Mouse (Mus musculus) cortical plate, adult 2 months (tissue): Measurements from ENCODE around the gene Tead1. TPM values are rescaled to one million over a fixed set of nuclear protein-coding genes. Genes with fewer than 3 reads are reported as not detected.

Experiments
- H3K27ac ChIP-seq: fragments of 200-500 bp; 2 replicates; pipeline ENCODE4 v1.5.1; 2012; ENCODE audit warnings: low read length, control low read depth, inconsistent platforms; ENCODE audit not compliant: insufficient read depth
- H3K4me1 ChIP-seq: fragments of 200-500 bp; 2 replicates; pipeline ENCODE4 v1.6.1; 2011; ENCODE audit warnings: low read length; ENCODE audit not compliant: control insufficient read depth, insufficient read depth
- H3K4me3 ChIP-seq: fragments of 200-500 bp; 2 replicates; pipeline ENCODE4 v1.5.1; 2011; ENCODE audit warnings: mild to moderate bottlenecking, low read length, control low read depth; ENCODE audit not compliant: insufficient read depth
- CTCF ChIP-seq: fragments of 200-500 bp; IDR thresholded peaks from 2 replicates; pipeline ENCODE4 v1.5.1; 2011; ENCODE audit warnings: mild to moderate bottlenecking, control low read depth, low read length; ENCODE audit not compliant: insufficient read depth; ENCODE audit errors: extremely low read depth
- POLR2A ChIP-seq: fragments of 200-500 bp; IDR thresholded peaks from 2 replicates; pipeline ENCODE4 v1.6.1; 2011; ENCODE audit warnings: mild to moderate bottlenecking, low read length, control low read depth; ENCODE audit not compliant: insufficient read depth; ENCODE audit errors: extremely low read depth
- polyA plus RNA-seq: library from polyadenylated mRNA; depleted of rRNA; stranded (reverse); fragments of >200 nt; gene quantifications from 2 replicates; pipeline ENCODE4 v1.2.3, GENCODE M21; 2012

The Tead1 gene
- polyA plus RNA-seq, 1 experiment: 6.4 TPM

DNA sequence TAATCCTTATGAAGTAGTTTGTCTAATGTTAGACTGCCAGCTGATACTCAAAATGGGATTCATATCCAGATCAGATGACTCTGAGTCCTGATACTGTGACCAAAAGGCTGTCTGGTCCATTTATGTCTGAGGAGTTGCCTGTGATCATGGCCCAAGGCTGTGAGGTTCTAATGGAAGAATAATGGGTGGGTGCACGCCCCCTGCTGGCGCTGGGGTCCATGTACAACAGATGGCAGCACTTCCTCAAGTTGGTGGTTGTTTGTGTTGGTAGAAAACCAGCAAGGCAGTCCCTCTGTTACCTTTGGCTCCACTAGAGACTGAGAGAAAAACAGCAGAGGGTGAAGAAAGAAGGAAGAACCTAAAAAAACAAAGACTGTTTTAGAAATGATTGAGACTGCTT lies 186.6 kb downstream of the Tead1 start:
- peak; percentile 79 for TF ChIP-seq CTCF
- TF ChIP-seq POLR2A: no peak
- H3K27ac ChIP-seq: no peak overlapping the region
- H3K4me3 ChIP-seq: no peak overlapping the region
- 0 out of 2 replicates have a peak, but pooled peaks cover 2% of the 10 kb centered on the region for H3K4me1 ChIP-seq

DNA sequence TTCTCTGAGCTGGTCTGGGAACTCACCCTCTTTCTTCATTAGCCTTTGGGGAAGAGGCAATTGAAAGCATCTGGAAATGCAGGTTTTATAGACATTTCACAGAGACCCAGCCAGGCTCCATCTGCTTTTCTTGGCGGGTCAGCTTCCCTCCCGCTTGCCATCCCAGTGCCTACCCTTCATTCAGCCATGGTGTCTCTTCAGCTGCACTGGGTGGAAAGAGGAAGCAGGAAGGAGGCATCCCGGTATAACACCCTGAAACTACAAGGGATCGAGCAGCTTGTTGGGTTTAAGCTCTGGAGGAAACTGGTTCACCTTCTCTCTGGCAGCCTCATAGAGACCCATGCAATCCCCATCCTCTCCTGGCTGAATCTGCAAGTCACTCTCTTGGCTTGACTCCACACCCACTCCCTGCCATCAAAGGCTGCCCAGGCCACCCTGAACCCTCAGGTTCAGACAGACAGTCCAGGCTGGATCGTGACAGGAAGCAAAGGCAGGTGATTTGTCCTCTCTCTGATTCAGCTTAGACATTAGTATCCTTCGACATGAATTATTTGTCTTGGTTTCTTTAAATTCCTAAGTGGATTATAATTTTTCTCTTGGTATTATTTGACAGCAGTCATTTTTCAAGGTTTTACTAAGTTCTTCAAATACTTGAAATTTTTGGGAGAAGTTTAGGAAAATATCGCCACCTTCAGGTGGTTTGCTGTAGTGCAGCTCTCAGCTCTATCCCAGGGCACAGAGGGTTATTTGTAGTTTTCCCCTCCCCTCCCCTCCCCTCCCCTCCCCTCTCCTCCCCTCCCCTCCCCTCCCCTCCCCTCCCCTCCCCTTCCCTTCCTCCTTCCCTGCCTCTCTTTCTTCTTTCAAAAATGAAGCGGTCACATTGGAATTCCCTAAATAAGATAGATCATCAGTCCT lies 189.7 kb downstream of the Tead1 start:
- TF ChIP-seq POLR2A (no peak), CTCF (peak; percentile 67)
- Histone ChIP-seq H3K27ac (no peak overlapping the region), H3K4me3 (no peak overlapping the region), H3K4me1 (no peaks in the 10 kb centered on the region)

- Histone ChIP-seq H3K4me1 (no peaks in the 10 kb centered on the region), H3K4me3 (no peak overlapping the region), H3K27ac (no peak overlapping the region)
- no peak for TF ChIP-seq CTCF
Observed at GRCm38 (mm10) chr7:112871752-112872151, 192.6 kb downstream of the Tead1 start.

DNA sequence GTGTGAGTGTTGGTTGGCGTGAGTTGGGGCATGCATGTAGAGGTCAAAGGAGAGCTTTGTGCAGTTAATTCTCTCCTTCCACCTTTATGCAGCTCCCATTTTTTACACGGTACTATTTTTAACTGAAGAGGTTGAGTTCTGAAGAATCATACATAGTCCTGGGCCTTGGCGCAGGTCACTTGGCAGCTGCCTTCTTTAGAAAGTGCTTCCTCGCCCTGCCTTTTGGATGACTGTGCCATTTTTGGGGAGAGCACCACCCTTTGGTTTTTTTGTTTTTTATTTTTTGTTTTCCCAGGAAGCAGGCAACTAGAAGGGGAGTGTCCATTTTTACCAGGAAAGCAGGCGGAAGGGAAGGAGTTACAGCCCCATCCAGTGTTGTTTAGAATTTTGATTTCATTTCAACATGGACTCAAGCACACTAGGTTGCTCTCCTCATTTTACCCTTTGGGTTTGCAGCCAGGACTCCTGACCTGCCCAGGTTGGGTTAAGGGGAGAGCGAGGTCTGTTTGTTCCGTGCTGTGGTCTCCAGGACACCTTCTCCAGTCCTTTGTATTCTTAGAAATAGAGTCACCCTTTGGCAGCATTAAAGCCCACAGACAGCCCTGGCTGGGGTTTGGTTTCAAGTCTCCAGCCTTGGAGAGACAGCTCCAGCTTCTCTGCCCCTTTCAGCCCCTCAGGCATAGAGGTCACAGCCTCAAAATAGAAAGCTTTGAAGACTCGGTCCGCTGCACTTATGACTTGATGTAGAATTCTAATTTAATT lies 193.5 kb downstream of the Tead1 start:
- H3K27ac ChIP-seq: no peak overlapping the region
- no peak overlapping the region for H3K4me3 ChIP-seq
- no peak for TF ChIP-seq POLR2A
- no peak for TF ChIP-seq CTCF
- no peaks in the 10 kb centered on the region for H3K4me1 ChIP-seq

DNA sequence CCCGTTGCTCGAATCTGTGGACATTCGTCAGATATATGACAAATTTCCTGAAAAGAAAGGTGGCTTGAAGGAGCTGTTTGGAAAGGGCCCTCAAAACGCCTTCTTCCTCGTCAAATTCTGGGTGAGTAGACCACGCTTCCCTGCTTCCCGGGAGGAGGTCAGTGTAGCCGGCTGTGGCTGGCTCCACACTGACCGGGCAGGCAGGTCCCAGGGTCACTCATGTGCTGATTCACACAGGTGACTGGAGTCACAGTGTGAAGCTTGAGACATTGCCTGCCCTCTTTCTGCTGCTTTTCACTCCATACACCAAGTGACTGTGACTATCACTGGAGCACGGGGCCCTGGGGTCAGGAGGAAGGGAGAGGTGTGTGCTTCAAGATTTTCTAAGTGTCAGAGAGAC lies 197.0 kb downstream of the Tead1 start:
- no peaks in the 10 kb centered on the region for H3K4me1 ChIP-seq
- no peak overlapping the region for H3K27ac ChIP-seq
- no peak overlapping the region for H3K4me3 ChIP-seq
- no peak for TF ChIP-seq POLR2A
- TF ChIP-seq CTCF: no peak

DNA sequence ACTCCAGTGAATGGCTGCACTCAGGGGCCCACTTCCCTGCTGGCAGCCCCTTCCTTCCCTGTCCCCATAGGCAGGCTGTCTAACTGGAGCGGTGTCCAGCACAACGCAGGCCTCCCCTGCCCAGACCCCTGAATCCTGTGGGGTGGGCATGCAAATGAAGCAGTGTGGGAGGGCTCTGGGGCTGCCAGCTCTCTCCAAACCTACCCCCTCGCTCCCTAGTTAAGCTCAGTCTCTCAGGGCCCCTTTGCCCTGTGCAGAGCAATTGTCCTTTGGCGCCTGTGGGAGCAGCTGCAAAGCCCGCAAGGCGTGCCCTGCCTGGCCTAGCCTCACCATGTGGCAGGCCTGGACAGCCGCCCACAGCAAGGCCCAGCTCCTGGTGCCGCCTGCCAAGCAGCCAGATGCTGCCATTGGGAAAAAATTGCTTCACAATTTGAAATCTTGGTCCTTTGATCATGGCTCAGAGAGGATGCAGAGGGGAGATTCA lies 204.7 kb downstream of the Tead1 start:
- TF ChIP-seq POLR2A (no peak), CTCF (no peak)
- H3K4me1 ChIP-seq: no peaks in the 10 kb centered on the region
- no peak overlapping the region for H3K27ac ChIP-seq
- H3K4me3 ChIP-seq: no peak overlapping the region

DNA sequence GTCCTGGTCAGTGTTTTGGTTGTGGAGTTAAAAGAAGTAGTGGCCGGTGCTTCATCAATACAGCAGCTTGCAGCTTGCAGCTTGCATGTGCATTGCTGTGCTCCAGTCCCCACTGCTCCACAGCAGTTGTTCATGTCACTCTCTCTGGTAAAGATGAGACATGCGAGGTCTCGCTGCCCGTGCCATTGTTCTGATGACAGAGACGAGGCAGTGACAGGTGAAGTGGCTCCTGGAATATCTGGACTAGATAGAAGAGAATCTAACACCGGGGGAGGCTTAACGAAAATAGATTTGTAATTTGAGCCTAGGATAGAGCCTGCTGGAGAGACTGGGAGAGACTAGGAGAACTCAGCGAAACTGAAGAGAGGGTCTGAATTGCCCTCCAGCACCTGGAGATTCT lies 206.4 kb downstream of the Tead1 start:
- no peak overlapping the region for H3K27ac ChIP-seq
- no peak for TF ChIP-seq POLR2A
- TF ChIP-seq CTCF: no peak
- H3K4me3 ChIP-seq: no peak overlapping the region
- no peaks in the 10 kb centered on the region for H3K4me1 ChIP-seq

- Histone ChIP-seq H3K4me3 (no peak overlapping the region), H3K27ac (no peak overlapping the region), H3K4me1 (no peaks in the 10 kb centered on the region)
- TF ChIP-seq CTCF (no peak), POLR2A (no peak)
Observed at GRCm38 (mm10) chr7:112891883-112892282, 212.8 kb downstream of the Tead1 start.

GRCm38 (mm10) chr7:112892595-112892994 lies 213.5 kb downstream of the Tead1 start:
- no peak for TF ChIP-seq CTCF
- no peak for TF ChIP-seq POLR2A
- H3K4me1 ChIP-seq: no peaks in the 10 kb centered on the region
- no peak overlapping the region for H3K27ac ChIP-seq
- H3K4me3 ChIP-seq: no peak overlapping the region

GRCm38 (mm10) chr7:112896363-112896762 lies 217.2 kb downstream of the Tead1 start:
- Histone ChIP-seq H3K27ac (no peak overlapping the region), H3K4me1 (no peaks in the 10 kb centered on the region), H3K4me3 (no peak overlapping the region)
- TF ChIP-seq POLR2A: no peak
- TF ChIP-seq CTCF: no peak
